Mouse (Mus musculus): ENCODE data around the gene Synpo2. TPM values are rescaled to one million over a fixed set of nuclear protein-coding genes. Genes with fewer than 3 reads are reported as not detected.

Gene Synpo2
- polyA plus RNA-seq, 1 experiment from 2014 or later = 0.21 TPM

- Histone ChIP-seq H3K4me1 (replicated peaks) (no peaks in the 10 kb centered on the region), H3K36me3 (no peaks in the 10 kb centered on the region), H3K9ac (no peak overlapping the region), H3K9me3 (replicated peaks) (no peaks in the 10 kb centered on the region), H3K4me2 (no peak overlapping the region), H3K4me3 (replicated peaks) (no peak overlapping the region), H3K27ac (no peak overlapping the region), H3K27me3 (no peaks in the 10 kb centered on the region)
- DNase-seq = no peak
- 59% methylated on average over 6 of the region's 6 CpGs for WGBS (ENCODE audit: insufficient replicate concordance)
- ATAC-seq (ENCODE audit: low read depth) = 0 out of 2 replicates have a peak, but pooled peaks have one; percentile 36
These were observed 131.6 kb downstream of the Synpo2 start for GRCm38 (mm10) chr3:123104325-123104724.

GRCm38 (mm10) chr3:123103151-123103860, 132.6 kb downstream of the Synpo2 start:
- DNase-seq = no peak
- peak; percentile 53; the same call in 1 of the 2 replicates for ATAC-seq (ENCODE audit: low read depth)
- no peaks in the 10 kb centered on the region for H3K36me3 ChIP-seq
- H3K4me1 ChIP-seq (replicated peaks) = no peaks in the 10 kb centered on the region
- H3K9me3 ChIP-seq (replicated peaks) = no peaks in the 10 kb centered on the region
- H3K27ac ChIP-seq = no peak overlapping the region
- H3K9ac ChIP-seq = no peak overlapping the region
- no peaks in the 10 kb centered on the region for H3K27me3 ChIP-seq
- WGBS (ENCODE audit: insufficient replicate concordance) = 19% methylated on average over 13 of the region's 13 CpGs
- H3K4me3 ChIP-seq (replicated peaks) = no peak overlapping the region
- H3K4me2 ChIP-seq = no peak overlapping the region

DNA sequence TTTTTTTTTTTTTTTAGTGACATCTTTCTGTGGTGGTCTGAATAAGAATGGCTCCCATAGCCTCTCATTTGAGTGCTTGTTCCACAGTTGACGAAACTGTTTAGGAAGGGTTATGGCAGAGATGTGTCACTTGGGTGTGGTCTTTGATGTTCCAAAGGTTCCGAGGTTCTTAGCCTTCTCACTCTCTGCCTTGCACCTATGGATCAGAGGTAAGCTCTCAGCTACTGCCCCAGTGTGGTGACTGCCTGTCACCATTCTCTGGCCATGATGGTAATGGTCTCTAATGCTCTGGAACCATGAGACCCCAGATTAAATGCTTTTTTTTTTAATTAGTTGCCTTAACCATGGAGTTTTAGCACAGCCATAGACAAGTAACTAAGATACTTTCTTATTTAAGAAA, 134.2 kb downstream of the Synpo2 start:
- no peaks in the 10 kb centered on the region for H3K36me3 ChIP-seq
- H3K4me2 ChIP-seq = no peak overlapping the region
- no peak overlapping the region for H3K27ac ChIP-seq
- H3K4me3 ChIP-seq (replicated peaks) = no peak overlapping the region
- ATAC-seq (ENCODE audit: low read depth) (no peak), DNase-seq (no peak)
- no peaks in the 10 kb centered on the region for H3K9me3 ChIP-seq (replicated peaks)
- 79% methylated on average over 2 of the region's 2 CpGs for WGBS (ENCODE audit: insufficient replicate concordance)
- H3K27me3 ChIP-seq = no peaks in the 10 kb centered on the region
- H3K4me1 ChIP-seq (replicated peaks) = no peaks in the 10 kb centered on the region
- H3K9ac ChIP-seq = no peak overlapping the region

- ATAC-seq (ENCODE audit: low read depth) = no peak
These were observed 140.8 kb downstream of the Synpo2 start for GRCm38 (mm10) chr3:123095111-123095510.

GRCm38 (mm10) chr3:123093640-123094361, 142.1 kb downstream of the Synpo2 start:
- Histone ChIP-seq H3K9ac (no peak overlapping the region), H3K4me3 (replicated peaks) (no peak overlapping the region), H3K4me1 (replicated peaks) (no peaks in the 10 kb centered on the region), H3K27ac (no peak overlapping the region), H3K36me3 (no peaks in the 10 kb centered on the region), H3K4me2 (peak overlapping the region; percentile 12; the same call in 1 of the 2 replicates), H3K27me3 (no peaks in the 10 kb centered on the region), H3K9me3 (replicated peaks) (no peaks in the 10 kb centered on the region)
- WGBS (ENCODE audit: insufficient replicate concordance) = 62% methylated on average over 11 of the region's 11 CpGs
- ATAC-seq (ENCODE audit: low read depth) (no peak), DNase-seq (no peak)

More at GRCm38 (mm10) chr3:123095111-123095510, 140.8 kb downstream of the Synpo2 start:
- Histone ChIP-seq H3K27ac (no peak overlapping the region), H3K4me1 (replicated peaks) (no peaks in the 10 kb centered on the region), H3K9me3 (replicated peaks) (no peaks in the 10 kb centered on the region), H3K9ac (no peak overlapping the region), H3K27me3 (no peaks in the 10 kb centered on the region), H3K4me2 (no peak overlapping the region), H3K4me3 (replicated peaks) (no peak overlapping the region), H3K36me3 (no peaks in the 10 kb centered on the region)
- WGBS (ENCODE audit: insufficient replicate concordance) = 74% methylated on average over 2 of the region's 2 CpGs
- no peak for DNase-seq

- Histone ChIP-seq H3K36me3 (no peaks in the 10 kb centered on the region), H3K9me3 (replicated peaks) (no peaks in the 10 kb centered on the region), H3K27me3 (no peaks in the 10 kb centered on the region), H3K4me2 (peak overlapping the region; percentile 12; the same call in 1 of the 2 replicates), H3K4me3 (replicated peaks) (no peak overlapping the region), H3K4me1 (replicated peaks) (no peaks in the 10 kb centered on the region), H3K27ac (no peak overlapping the region), H3K9ac (no peak overlapping the region)
- DNase-seq = no peak
- 62% methylated on average over 12 of the region's 12 CpGs for WGBS (ENCODE audit: insufficient replicate concordance)
- peak; percentile 70 for ATAC-seq (ENCODE audit: low read depth)
These were observed 142.9 kb downstream of the Synpo2 start for GRCm38 (mm10) chr3:123092913-123093639.

- H3K36me3 ChIP-seq = no peaks in the 10 kb centered on the region
- no peak overlapping the region for H3K4me2 ChIP-seq
- DNase-seq (no peak), ATAC-seq (ENCODE audit: low read depth) (no peak)
- H3K4me3 ChIP-seq (replicated peaks) = no peak overlapping the region
- 46% methylated on average over 6 of the region's 6 CpGs for WGBS (ENCODE audit: insufficient replicate concordance)
- H3K4me1 ChIP-seq (replicated peaks) = no peaks in the 10 kb centered on the region
- H3K9ac ChIP-seq = no peak overlapping the region
- H3K27me3 ChIP-seq = no peaks in the 10 kb centered on the region
- no peaks in the 10 kb centered on the region for H3K9me3 ChIP-seq (replicated peaks)
- no peak overlapping the region for H3K27ac ChIP-seq
These were observed 143.5 kb downstream of the Synpo2 start for GRCm38 (mm10) chr3:123092442-123092841.

- Histone ChIP-seq H3K4me1 (replicated peaks) (no peaks in the 10 kb centered on the region), H3K36me3 (no peaks in the 10 kb centered on the region), H3K9me3 (replicated peaks) (no peaks in the 10 kb centered on the region), H3K27ac (no peak overlapping the region), H3K27me3 (no peaks in the 10 kb centered on the region), H3K4me3 (replicated peaks) (no peak overlapping the region), H3K9ac (no peak overlapping the region), H3K4me2 (no peak overlapping the region)
- ATAC-seq (ENCODE audit: low read depth) = no peak
- 74% methylated on average over 11 of the region's 11 CpGs for WGBS (ENCODE audit: insufficient replicate concordance)
- DNase-seq = no peak
These were observed 146.5 kb downstream of the Synpo2 start for GRCm38 (mm10) chr3:123089297-123090020.

DNA sequence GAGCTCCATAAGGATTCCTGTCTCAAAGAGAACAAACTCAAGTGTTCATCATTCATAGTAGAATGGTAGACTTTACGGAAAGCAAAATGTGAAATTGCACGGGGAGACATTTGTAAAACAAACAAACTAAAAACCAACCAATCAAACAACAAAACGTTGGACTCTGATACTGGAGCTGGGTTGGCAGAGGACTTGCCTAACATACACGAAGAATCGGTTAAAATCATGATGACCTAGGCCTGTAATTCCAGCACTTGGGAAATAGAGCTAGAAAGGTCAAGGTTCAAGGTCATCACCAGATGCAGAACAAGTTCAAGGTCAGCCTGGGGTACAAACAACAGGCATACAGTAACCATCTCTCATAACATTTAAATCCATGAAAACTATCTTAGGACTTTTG, 147.7 kb downstream of the Synpo2 start:
- H3K36me3 ChIP-seq = no peaks in the 10 kb centered on the region
- H3K9ac ChIP-seq = no peak overlapping the region
- WGBS (ENCODE audit: insufficient replicate concordance) = 70% methylated on average over 5 of the region's 5 CpGs
- no peak overlapping the region for H3K4me3 ChIP-seq (replicated peaks)
- no peak overlapping the region for H3K27ac ChIP-seq
- DNase-seq (no peak), ATAC-seq (ENCODE audit: low read depth) (no peak)
- no peaks in the 10 kb centered on the region for H3K27me3 ChIP-seq
- no peak overlapping the region for H3K4me2 ChIP-seq
- no peaks in the 10 kb centered on the region for H3K9me3 ChIP-seq (replicated peaks)
- no peaks in the 10 kb centered on the region for H3K4me1 ChIP-seq (replicated peaks)

- H3K4me1 ChIP-seq (replicated peaks) = no peaks in the 10 kb centered on the region
- H3K9ac ChIP-seq = no peak overlapping the region
- ATAC-seq (ENCODE audit: low read depth) (no peak), DNase-seq (no peak)
- WGBS (ENCODE audit: insufficient replicate concordance) = 77% methylated on average over 16 of the region's 16 CpGs
- no peak overlapping the region for H3K27ac ChIP-seq
- H3K9me3 ChIP-seq (replicated peaks) = no peaks in the 10 kb centered on the region
- no peak overlapping the region for H3K4me3 ChIP-seq (replicated peaks)
- no peak overlapping the region for H3K4me2 ChIP-seq
- no peaks in the 10 kb centered on the region for H3K27me3 ChIP-seq
- no peaks in the 10 kb centered on the region for H3K36me3 ChIP-seq
These were observed 150.0 kb downstream of the Synpo2 start for GRCm38 (mm10) chr3:123085871-123086501.
